Mouse (Mus musculus) c-Kit-positive CD71-positive TER-119-positive erythroid progenitor cells, embryonic 14.5 days (primary cell): Measurements from ENCODE around the gene Bhlhe41.

Source experiments
- DNase-seq: peaks from one replicate; pipeline ENCODE4 v3.0.0-alpha.2; 2013; ENCODE audit warnings: low spot score

Gene Bhlhe41

GRCm38 (mm10) chr6:145865289-145865885, at the start of gene Bhlhe41:
Bhlhe41 (minus strand) TSS chr6:145865558.
- no peak for DNase-seq

- no peak for DNase-seq
These were observed 46.9 kb upstream of the Bhlhe41 start for GRCm38 (mm10) chr6:145912232-145912631.

GRCm38 (mm10) chr6:145910469-145911426, 45.4 kb upstream of the Bhlhe41 start:
- DNase-seq = no peak

- DNase-seq = no peak
These were observed 44.6 kb upstream of the Bhlhe41 start for GRCm38 (mm10) chr6:145909943-145910342.

- DNase-seq = no peak
These were observed 40.9 kb upstream of the Bhlhe41 start for GRCm38 (mm10) chr6:145906096-145906890.

- no peak for DNase-seq
These were observed 39.3 kb upstream of the Bhlhe41 start for GRCm38 (mm10) chr6:145904616-145905015.

- no peak for DNase-seq
These were observed 38.8 kb upstream of the Bhlhe41 start for GRCm38 (mm10) chr6:145904169-145904568.

- DNase-seq = no peak
These were observed 29.4 kb upstream of the Bhlhe41 start for GRCm38 (mm10) chr6:145894669-145895342.

- no peak for DNase-seq
These were observed 28.1 kb upstream of the Bhlhe41 start for GRCm38 (mm10) chr6:145893366-145894021.

- no peak for DNase-seq
These were observed 27.3 kb upstream of the Bhlhe41 start for GRCm38 (mm10) chr6:145892381-145893265.

GRCm38 (mm10) chr6:145891951-145892350, 26.6 kb upstream of the Bhlhe41 start:
- no peak for DNase-seq

- DNase-seq = no peak
These were observed 22.4 kb upstream of the Bhlhe41 start for GRCm38 (mm10) chr6:145887719-145888118.

GRCm38 (mm10) chr6:145886277-145886676, 20.9 kb upstream of the Bhlhe41 start:
- no peak for DNase-seq

- DNase-seq = no peak
These were observed 19.7 kb upstream of the Bhlhe41 start for GRCm38 (mm10) chr6:145885069-145885468.

- DNase-seq = no peak
These were observed 18.3 kb upstream of the Bhlhe41 start for GRCm38 (mm10) chr6:145883668-145884067.

- DNase-seq = no peak
These were observed 17.7 kb upstream of the Bhlhe41 start for GRCm38 (mm10) chr6:145883010-145883409.

GRCm38 (mm10) chr6:145880609-145881008, 15.3 kb upstream of the Bhlhe41 start:
- no peak for DNase-seq

- DNase-seq = no peak
These were observed 11.8 kb upstream of the Bhlhe41 start for GRCm38 (mm10) chr6:145876986-145877735.

- DNase-seq = no peak
These were observed 8.0 kb upstream of the Bhlhe41 start for GRCm38 (mm10) chr6:145873354-145873753.

GRCm38 (mm10) chr6:145872010-145872409, 6.7 kb upstream of the Bhlhe41 start:
- no peak for DNase-seq
